Mouse (Mus musculus) lung, embryonic 16.5 days (tissue): ENCODE data around the gene Ppp1r12c. TPM values are rescaled to one million over a fixed set of nuclear protein-coding genes. Genes with fewer than 3 reads are reported as not detected.

Experiments used
- ATAC-seq: fragments of 200-750 bp; cut with Nextera tagmentation; 2 replicates; pipeline ENCODE4 v1.8.0; 2017; ENCODE audit warnings: low read depth, mild to moderate bottlenecking, moderate library complexity
- H3K27ac ChIP-seq: fragments of 300-500 bp; sonication (generic); 2 replicates; pipeline ENCODE4 v1.5.1; 2014; ENCODE audit warnings: mild to moderate bottlenecking, control low read depth, low read length
- H3K27me3 ChIP-seq: fragments of 300-500 bp; sonication (generic); 2 replicates; pipeline ENCODE4 v1.6.1; 2014; ENCODE audit warnings: low read depth, low read length, mixed read lengths; ENCODE audit not compliant: control insufficient read depth, insufficient read depth
- H3K36me3 ChIP-seq: fragments of 300-500 bp; sonication (generic); 2 replicates; pipeline ENCODE4 v1.6.1; 2014; ENCODE audit warnings: low read length; ENCODE audit not compliant: control insufficient read depth, insufficient read depth
- H3K4me1 ChIP-seq: fragments of 300-500 bp; sonication (generic); replicated peaks from 2 replicates; pipeline ENCODE4 v1.6.1; 2014; ENCODE audit warnings: low read length, mixed read lengths; ENCODE audit not compliant: control insufficient read depth, insufficient read depth
- H3K4me2 ChIP-seq: fragments of 300-500 bp; sonication (generic); 2 replicates; pipeline ENCODE4 v1.6.1; 2014; ENCODE audit warnings: low read depth, low read length, control low read depth
- H3K4me3 ChIP-seq: fragments of 300-500 bp; sonication (generic); 2 replicates; pipeline ENCODE4 v1.5.1; 2014; ENCODE audit warnings: mild to moderate bottlenecking, low read length, control low read depth
- H3K9ac ChIP-seq: fragments of 300-500 bp; sonication (generic); 2 replicates; pipeline ENCODE4 v1.6.1; 2014; ENCODE audit warnings: low read length, control low read depth
- H3K9me3 ChIP-seq: fragments of 300-500 bp; sonication (generic); 2 replicates; pipeline ENCODE4 v1.6.1; 2016; ENCODE audit warnings: low read length; ENCODE audit not compliant: control insufficient read depth
- WGBS: fragments of 180-500 bp; shearing (Covaris S2); extraction: QIAGEN DNeasy Blood & Tissue Kit; methylation state at CpG from one replicate; pipeline ENCODE4 v1.1.7; 2014; 5-methylcytosine and 5-hydroxymethylcytosine counted together
- polyA plus RNA-seq: library from polyadenylated mRNA; unstranded; fragments of >200 nt; fragmentation: Nextera tagmentation; extraction: Ambion mirVana; gene quantifications from 2 replicates; pipeline ENCODE4 v1.2.1, GENCODE M21; 2015

The Ppp1r12c gene
- polyA plus RNA-seq, 1 experiment from 2014 or later = 20.1 TPM

GRCm38 (mm10) chr7:4449211-4449610 lies 52.3 kb downstream of the Ppp1r12c start:
- Histone ChIP-seq H3K36me3 (no peaks in the 10 kb centered on the region), H3K4me3 (no peak overlapping the region), H3K4me1 (peaks cover 15% of the 10 kb centered on the region), H3K27ac (no peak overlapping the region), H3K9ac (no peak overlapping the region), H3K9me3 (no peaks in the 10 kb centered on the region), H3K27me3 (no peaks in the 10 kb centered on the region), H3K4me2 (no peak overlapping the region)
- no peak for ATAC-seq
- WGBS = 5% methylated on average over 2 of the region's 2 CpGs

- Histone ChIP-seq H3K4me1 (peaks cover 15% of the 10 kb centered on the region), H3K4me2 (no peak overlapping the region), H3K9me3 (no peaks in the 10 kb centered on the region), H3K27ac (no peak overlapping the region), H3K9ac (no peak overlapping the region), H3K4me3 (no peak overlapping the region), H3K27me3 (no peaks in the 10 kb centered on the region), H3K36me3 (peaks cover 6% of the 10 kb centered on the region; the same call in 1 of the 2 replicates)
- ATAC-seq = no peak
- WGBS = 88% methylated on average over 3 of the region's 3 CpGs
These were observed 53.0 kb downstream of the Ppp1r12c start for GRCm38 (mm10) chr7:4448439-4448838.

GRCm38 (mm10) chr7:4447138-4447537 lies 54.3 kb downstream of the Ppp1r12c start:
- peaks cover 11% of the 10 kb centered on the region for H3K36me3 ChIP-seq
- no peaks in the 10 kb centered on the region for H3K27me3 ChIP-seq
- no peak for ATAC-seq
- 0% methylated on average over 1 of the region's 1 CpGs for WGBS
- H3K4me1 ChIP-seq = peaks cover 13% of the 10 kb centered on the region
- H3K4me3 ChIP-seq = no peak overlapping the region
- H3K9me3 ChIP-seq = no peaks in the 10 kb centered on the region
- no peak overlapping the region for H3K27ac ChIP-seq
- H3K9ac ChIP-seq = no peak overlapping the region
- H3K4me2 ChIP-seq = no peak overlapping the region

- H3K27ac ChIP-seq = peak within 1 kb of the TSS; percentile 88
- H3K4me3 ChIP-seq = peak within 1 kb of the TSS; percentile 94
- under 1% methylated on average over 35 of the region's 35 CpGs for WGBS
- H3K4me2 ChIP-seq = peak within 1 kb of the TSS; percentile 81
- H3K36me3 ChIP-seq = peaks cover 25% of the 10 kb centered on the region
- H3K9ac ChIP-seq = peak within 1 kb of the TSS; percentile 81
- H3K9me3 ChIP-seq = no peaks in the 10 kb centered on the region
- peak; percentile 97 for ATAC-seq
- peaks cover 13% of the 10 kb centered on the region for H3K4me1 ChIP-seq
- H3K27me3 ChIP-seq = no peaks in the 10 kb centered on the region
These were observed 56.2 kb downstream of the Ppp1r12c start, which contains the start of gene Rdh13 for GRCm38 (mm10) chr7:4445216-4445791. Gene Rdh13 (minus strand): TSS chr7:4445649.

GRCm38 (mm10) chr7:4440549-4440948 lies 60.9 kb downstream of the Ppp1r12c start:
- no peak overlapping the region for H3K27ac ChIP-seq
- peaks cover 36% of the 10 kb centered on the region for H3K36me3 ChIP-seq
- H3K4me1 ChIP-seq = peaks cover 6% of the 10 kb centered on the region
- H3K4me2 ChIP-seq = no peak overlapping the region
- H3K4me3 ChIP-seq = no peak overlapping the region
- 86% methylated on average over 10 of the region's 10 CpGs for WGBS
- no peak overlapping the region for H3K9ac ChIP-seq
- H3K27me3 ChIP-seq = no peaks in the 10 kb centered on the region
- no peaks in the 10 kb centered on the region for H3K9me3 ChIP-seq
- no peak for ATAC-seq

GRCm38 (mm10) chr7:4437721-4438120 lies 63.8 kb downstream of the Ppp1r12c start:
- Histone ChIP-seq H3K36me3 (peaks cover 42% of the 10 kb centered on the region), H3K4me3 (no peak overlapping the region), H3K9me3 (no peaks in the 10 kb centered on the region), H3K4me2 (no peak overlapping the region), H3K9ac (no peak overlapping the region), H3K27ac (no peak overlapping the region), H3K4me1 (no peaks in the 10 kb centered on the region), H3K27me3 (no peaks in the 10 kb centered on the region)
- ATAC-seq = no peak
- 91% methylated on average over 2 of the region's 2 CpGs for WGBS

GRCm38 (mm10) chr7:4432026-4432425 lies 69.5 kb downstream of the Ppp1r12c start:
- no peak overlapping the region for H3K27ac ChIP-seq
- H3K4me1 ChIP-seq = no peaks in the 10 kb centered on the region
- 86% methylated on average over 8 of the region's 8 CpGs for WGBS
- ATAC-seq = no peak
- H3K4me3 ChIP-seq = no peak overlapping the region
- no peaks in the 10 kb centered on the region for H3K9me3 ChIP-seq
- H3K27me3 ChIP-seq = no peaks in the 10 kb centered on the region
- H3K9ac ChIP-seq = no peak overlapping the region
- H3K36me3 ChIP-seq = peaks cover 32% of the 10 kb centered on the region
- no peak overlapping the region for H3K4me2 ChIP-seq

- ATAC-seq = no peak
- no peaks in the 10 kb centered on the region for H3K27me3 ChIP-seq
- WGBS = 75% methylated on average over 6 of the region's 6 CpGs
- H3K36me3 ChIP-seq = peaks cover 35% of the 10 kb centered on the region
- no peaks in the 10 kb centered on the region for H3K9me3 ChIP-seq
- no peaks in the 10 kb centered on the region for H3K4me1 ChIP-seq
- H3K4me3 ChIP-seq = no peak overlapping the region
- no peak overlapping the region for H3K27ac ChIP-seq
- no peak overlapping the region for H3K4me2 ChIP-seq
- no peak overlapping the region for H3K9ac ChIP-seq
These were observed 69.9 kb downstream of the Ppp1r12c start for GRCm38 (mm10) chr7:4431548-4431947.
